Mouse (Mus musculus): ENCODE data around the gene Anln.

GRCm38 (mm10) chr9:22306726-22307125, 82.3 kb downstream of the Anln start:
- TF ChIP-seq CTCF (IDR thresholded peaks at IDR 0.05; ENCODE audit: low read depth, low read length): no peak
- TF ChIP-seq POLR2A (IDR thresholded peaks at IDR 0.05; ENCODE audit: extremely low read depth, insufficient read depth, low read length): no peak
